Mouse (Mus musculus) limb, embryonic 15.5 days (tissue): ENCODE results near the gene Dact1. TPM values are rescaled to one million over a fixed set of nuclear protein-coding genes. Genes with fewer than 3 reads are reported as not detected.

Source experiments
- ATAC-seq: fragments of 200-750 bp; cut with Nextera tagmentation; 2 replicates; pipeline ENCODE4 v1.8.0; 2017; ENCODE audit warnings: low read depth, moderate TSS enrichment; ENCODE audit not compliant: insufficient number of reproducible peaks, low FRiP score, low TSS enrichment
- H3K27ac ChIP-seq: fragments of 300-500 bp; sonication (generic); 2 replicates; pipeline ENCODE4 v1.5.1; 2015; ENCODE audit warnings: moderate library complexity, mild to moderate bottlenecking, inconsistent platforms
- H3K27me3 ChIP-seq: fragments of 300-500 bp; sonication (generic); 2 replicates; pipeline ENCODE4 v1.6.1; 2015; ENCODE audit warnings: inconsistent platforms
- H3K36me3 ChIP-seq: fragments of 300-500 bp; sonication (generic); 2 replicates; pipeline ENCODE4 v1.6.1; 2015; ENCODE audit warnings: inconsistent platforms
- H3K4me1 ChIP-seq: fragments of 300-500 bp; sonication (generic); 2 replicates; pipeline ENCODE4 v1.6.1; 2015; ENCODE audit warnings: inconsistent platforms
- H3K4me2 ChIP-seq: fragments of 300-500 bp; sonication (generic); 2 replicates; pipeline ENCODE4 v1.6.1; 2015; ENCODE audit warnings: mild to moderate bottlenecking, inconsistent platforms
- H3K4me3 ChIP-seq: fragments of 300-500 bp; sonication (generic); 2 replicates; pipeline ENCODE4 v1.5.1; 2015; ENCODE audit warnings: mild to moderate bottlenecking, inconsistent platforms
- H3K9ac ChIP-seq: fragments of 300-500 bp; sonication (generic); 2 replicates; pipeline ENCODE4 v1.6.1; 2015; ENCODE audit warnings: inconsistent platforms
- H3K9me3 ChIP-seq: fragments of 300-500 bp; sonication (generic); 2 replicates; pipeline ENCODE4 v1.6.1; 2016; ENCODE audit warnings: inconsistent platforms
- WGBS: fragments of 180-500 bp; shearing (Covaris S2); methylation state at CpG from one replicate; pipeline ENCODE4 v1.1.7; 2015; 5-methylcytosine and 5-hydroxymethylcytosine counted together
- polyA plus RNA-seq: library from polyadenylated mRNA; unstranded; fragments of >200 nt; fragmentation: Nextera tagmentation; extraction: Ambion mirVana; gene quantifications from 2 replicates; pipeline ENCODE4 v1.2.1, GENCODE M21; 2015

Gene Dact1
- polyA plus RNA-seq, 1 experiment from 2014 or later: 12.2 TPM

DNA sequence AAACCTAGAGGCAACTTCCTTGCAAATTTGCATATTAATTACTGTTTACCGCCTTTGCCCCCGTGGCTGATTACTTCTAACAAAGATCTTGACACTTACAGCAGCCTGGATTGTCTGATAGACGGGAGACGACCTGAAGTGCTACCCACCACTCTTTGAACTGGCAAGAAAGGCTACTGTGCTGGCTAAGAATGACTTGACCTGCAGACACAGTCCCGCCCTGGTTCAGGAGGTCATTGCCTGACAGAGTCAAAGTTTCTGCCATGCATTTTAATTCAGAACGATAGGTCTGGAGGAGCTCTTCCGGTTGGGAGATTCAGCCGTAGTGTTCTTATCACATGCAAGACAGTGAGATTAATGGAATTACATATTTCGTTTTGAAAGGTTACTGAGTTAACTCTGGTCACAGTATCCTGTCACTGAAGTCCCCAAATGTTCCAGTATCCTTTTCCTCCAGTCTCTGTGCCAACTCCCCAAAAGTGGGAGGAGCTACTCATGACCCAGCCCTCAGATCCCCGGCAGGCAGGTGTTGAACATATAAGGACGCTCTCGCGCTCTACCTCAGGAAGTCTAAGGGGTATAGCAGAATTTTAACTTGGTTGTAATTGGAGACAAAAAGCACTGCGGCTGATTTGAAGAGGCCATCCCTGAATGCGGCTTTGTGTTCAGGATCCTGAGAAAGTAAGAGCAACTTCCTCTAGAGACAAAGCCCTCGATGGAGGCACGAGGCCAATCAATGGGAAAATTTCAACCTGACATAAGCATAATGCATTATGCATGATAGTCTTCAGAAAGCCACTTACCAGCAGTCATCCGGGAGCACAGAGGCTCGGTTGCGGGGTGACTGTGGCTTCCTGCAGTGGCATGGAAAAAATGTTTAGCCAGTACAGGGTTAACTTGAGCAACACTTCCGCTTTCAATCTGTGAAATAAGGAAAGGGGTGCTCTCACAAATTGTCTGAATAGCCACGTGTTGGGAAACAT lies 15.4 kb upstream of the Dact1 start:
- WGBS: 31% methylated on average over 22 of the region's 22 CpGs

DNA sequence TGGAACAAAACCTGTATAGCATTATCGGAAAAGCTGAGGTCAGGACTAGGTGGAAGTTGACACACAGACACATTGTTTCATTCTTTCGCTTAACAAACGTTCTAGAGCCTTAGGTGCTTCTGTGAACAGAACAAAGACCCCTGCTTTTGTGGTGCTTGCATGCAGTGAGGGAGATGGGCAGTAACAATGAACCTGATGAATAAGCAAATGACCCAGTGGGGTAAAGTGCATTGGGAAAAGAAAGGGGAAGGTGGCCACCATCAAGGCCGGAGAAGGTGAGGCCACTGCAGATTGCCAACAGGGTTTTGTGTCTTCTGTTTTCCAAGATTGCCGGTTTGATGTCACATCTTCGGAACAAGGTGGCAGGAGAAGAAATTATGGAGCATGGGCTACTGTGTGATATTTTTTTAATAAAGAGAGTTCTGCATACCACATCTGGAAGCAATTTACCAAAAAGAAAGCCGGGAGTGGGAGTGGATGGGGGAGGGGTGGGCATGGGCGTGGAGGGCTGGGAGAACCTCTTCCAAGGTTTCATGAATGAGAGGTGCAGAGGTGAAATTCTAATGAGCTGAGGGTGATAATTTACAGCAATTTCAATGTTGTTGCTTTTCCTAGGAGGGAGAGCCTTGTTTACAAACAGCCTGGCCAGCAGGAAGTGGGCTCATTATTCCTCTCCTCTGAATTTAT lies 12.7 kb upstream of the Dact1 start:
- no peak overlapping the region for H3K27ac ChIP-seq
- WGBS: 27% methylated on average over 8 of the region's 8 CpGs

More for the DNA sequence above, 15.4 kb upstream of the Dact1 start:
- Histone ChIP-seq H3K27ac (no peak overlapping the region), H3K4me1 (peaks cover 14% of the 10 kb centered on the region), H3K36me3 (no peaks in the 10 kb centered on the region), H3K4me2 (peak overlapping the region; percentile 21; the same call in 1 of the 2 replicates), H3K27me3 (no peaks in the 10 kb centered on the region), H3K4me3 (no peak overlapping the region), H3K9ac (no peak overlapping the region), H3K9me3 (no peaks in the 10 kb centered on the region)
- ATAC-seq: no peak

DNA sequence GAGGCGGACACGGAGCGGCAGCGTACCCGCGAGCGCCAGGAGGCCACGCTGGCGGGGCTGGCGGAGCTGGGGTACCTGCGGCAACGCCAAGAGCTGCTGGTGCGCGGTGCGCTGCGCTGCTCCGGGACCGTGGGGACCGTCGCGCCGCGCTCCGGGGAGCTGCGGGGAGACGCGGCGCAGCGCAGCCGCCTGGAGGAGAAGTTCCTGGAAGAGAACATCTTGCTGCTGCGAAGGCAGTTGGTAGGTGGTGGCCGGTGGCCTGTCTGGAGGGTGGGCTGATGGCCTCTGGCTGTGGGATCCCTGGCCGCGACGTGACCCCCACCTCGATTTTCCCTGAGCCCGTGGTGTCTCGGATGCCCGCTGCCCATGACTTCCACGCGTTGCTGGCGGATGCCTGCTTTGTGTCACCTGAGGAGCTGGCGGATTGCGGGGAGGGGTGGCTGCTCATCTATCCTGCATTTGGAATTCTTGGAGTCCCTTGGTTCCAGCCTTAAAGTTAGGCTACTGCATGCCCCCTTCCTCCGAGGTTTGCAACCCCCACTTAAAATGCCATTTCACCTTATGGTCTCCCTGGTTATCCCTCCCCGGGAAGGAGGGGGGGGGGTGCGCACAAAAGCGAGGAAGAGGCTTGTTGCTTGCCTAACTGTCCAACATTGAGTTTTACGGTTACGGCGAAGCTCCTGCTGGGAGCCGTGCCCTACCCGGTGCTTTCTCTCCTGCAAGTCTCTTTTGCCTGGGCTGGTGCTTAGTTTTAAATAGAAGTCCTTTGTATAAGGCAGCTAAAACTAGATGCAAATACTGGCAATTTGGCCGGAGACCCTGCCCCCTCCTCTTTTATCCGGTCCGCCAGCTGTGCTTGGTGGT lies 616 bp downstream of the Dact1 start:
- H3K36me3 ChIP-seq: peaks cover 13% of the 10 kb centered on the region
- H3K27me3 ChIP-seq: no peaks in the 10 kb centered on the region
- H3K4me3 ChIP-seq: peak overlapping the region; percentile 86
- ATAC-seq: 0 out of 2 replicates have a peak, but pooled peaks have one; percentile 31
- no peaks in the 10 kb centered on the region for H3K9me3 ChIP-seq
- peak overlapping the region; percentile 91 for H3K27ac ChIP-seq
- peak overlapping the region; percentile 82 for H3K9ac ChIP-seq
- WGBS: under 1% methylated on average over 56 of the region's 56 CpGs
- H3K4me2 ChIP-seq: peak overlapping the region; percentile 88
- peaks cover 16% of the 10 kb centered on the region; the same call in 1 of the 2 replicates for H3K4me1 ChIP-seq

More for the DNA sequence above, 12.7 kb upstream of the Dact1 start:
- H3K27me3 ChIP-seq: no peaks in the 10 kb centered on the region
- no peak overlapping the region for H3K9ac ChIP-seq
- no peak overlapping the region for H3K4me2 ChIP-seq
- no peak for ATAC-seq
- peaks cover 20% of the 10 kb centered on the region for H3K4me1 ChIP-seq
- H3K9me3 ChIP-seq: no peaks in the 10 kb centered on the region
- H3K4me3 ChIP-seq: no peak overlapping the region
- no peaks in the 10 kb centered on the region for H3K36me3 ChIP-seq

DNA sequence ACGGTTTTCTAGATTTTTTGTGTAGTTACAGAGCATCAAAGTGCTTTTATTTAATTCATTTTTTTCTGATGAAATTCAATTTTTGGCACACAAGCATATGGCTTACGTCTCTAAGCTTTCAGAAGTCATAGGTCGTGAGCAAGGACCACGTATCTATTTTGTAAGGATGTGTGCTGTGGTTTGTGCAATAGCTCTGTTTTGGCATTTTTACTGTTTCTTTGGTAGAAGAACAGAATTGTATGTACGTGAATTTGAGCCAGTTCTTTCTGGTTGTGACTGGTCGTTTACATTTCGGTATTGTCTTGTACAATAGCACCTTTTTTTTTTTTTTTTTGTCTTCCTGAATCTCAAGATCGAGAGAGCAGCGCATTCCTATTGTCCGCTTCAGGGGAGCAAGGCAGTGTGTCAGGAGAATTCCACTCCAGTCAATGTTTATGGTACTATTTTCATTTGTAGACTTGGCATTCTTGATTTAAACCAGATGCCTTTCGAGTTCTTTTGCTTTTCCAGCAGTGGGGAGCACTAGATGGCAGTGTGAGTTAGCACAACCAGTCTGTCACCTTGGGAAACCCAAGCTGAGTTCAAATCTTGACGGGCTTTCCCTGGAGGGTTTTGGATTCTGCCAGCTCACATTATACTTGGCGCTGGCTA lies 1.7 kb downstream of the Dact1 start:
- Histone ChIP-seq H3K4me3 (peak overlapping the region; percentile 86), H3K27me3 (no peaks in the 10 kb centered on the region), H3K4me2 (peak overlapping the region; percentile 88), H3K4me1 (peaks cover 16% of the 10 kb centered on the region; the same call in 1 of the 2 replicates), H3K27ac (peak overlapping the region; percentile 91; the same call in 1 of the 2 replicates), H3K9ac (peak overlapping the region; percentile 82; the same call in 1 of the 2 replicates), H3K36me3 (peaks cover 18% of the 10 kb centered on the region), H3K9me3 (no peaks in the 10 kb centered on the region)
- ATAC-seq: no peak
- WGBS: 7% methylated on average over 13 of the region's 13 CpGs

DNA sequence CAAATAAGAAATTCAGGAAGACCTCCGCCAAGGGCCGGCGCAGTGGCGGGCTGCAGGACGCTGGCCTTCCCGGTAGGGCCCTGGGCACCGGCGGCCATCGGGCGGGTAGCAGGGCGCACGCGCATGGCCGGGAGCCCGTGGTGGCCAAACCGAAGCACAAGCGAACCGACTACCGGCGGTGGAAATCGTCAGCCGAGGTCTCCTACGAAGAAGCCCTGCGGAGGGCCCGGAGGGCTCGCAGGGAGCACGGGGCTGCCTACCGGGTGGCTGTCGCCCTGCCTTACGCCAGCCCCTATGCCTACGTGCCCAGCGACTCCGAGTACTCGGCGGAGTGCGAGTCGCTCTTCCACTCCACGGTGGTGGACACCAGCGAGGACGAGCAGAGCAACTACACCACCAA lies 8.6 kb downstream of the Dact1 start:
- Histone ChIP-seq H3K4me1 (no peaks in the 10 kb centered on the region), H3K9ac (no peak overlapping the region), H3K9me3 (0 out of 2 replicates have a peak, but pooled peaks cover 10% of the 10 kb centered on the region), H3K36me3 (peaks cover 53% of the 10 kb centered on the region), H3K27ac (no peak overlapping the region), H3K4me3 (no peak overlapping the region), H3K4me2 (no peak overlapping the region), H3K27me3 (no peaks in the 10 kb centered on the region)
- no peak for ATAC-seq
- WGBS: 96% methylated on average over 38 of the region's 40 CpGs

DNA sequence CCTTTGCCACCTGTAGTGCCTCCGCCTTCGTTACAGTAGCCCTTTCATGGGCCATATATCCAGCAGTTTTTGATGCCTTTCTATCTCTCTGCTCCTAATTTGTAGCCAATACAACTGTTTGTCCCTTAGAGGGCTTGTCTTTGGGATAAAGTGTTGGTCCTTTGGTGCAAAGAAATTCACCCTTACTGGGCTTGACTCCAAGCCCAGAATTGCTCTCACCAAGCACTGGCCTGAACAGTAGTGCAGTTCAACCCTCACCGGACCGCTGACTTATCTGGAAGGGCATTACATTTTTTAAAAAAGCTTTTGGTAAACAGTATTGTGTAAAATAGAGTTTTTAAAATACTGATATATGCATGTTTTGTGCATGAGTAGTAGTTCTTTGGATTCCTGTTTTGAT lies 9.9 kb downstream of the Dact1 start:
- Histone ChIP-seq H3K36me3 (peaks cover 47% of the 10 kb centered on the region), H3K27me3 (no peaks in the 10 kb centered on the region), H3K4me2 (no peak overlapping the region), H3K9me3 (0 out of 2 replicates have a peak, but pooled peaks cover 10% of the 10 kb centered on the region), H3K9ac (no peak overlapping the region), H3K4me1 (no peaks in the 10 kb centered on the region), H3K27ac (no peak overlapping the region), H3K4me3 (no peak overlapping the region)
- WGBS: 91% methylated on average over 4 of the region's 4 CpGs
- ATAC-seq: no peak

DNA sequence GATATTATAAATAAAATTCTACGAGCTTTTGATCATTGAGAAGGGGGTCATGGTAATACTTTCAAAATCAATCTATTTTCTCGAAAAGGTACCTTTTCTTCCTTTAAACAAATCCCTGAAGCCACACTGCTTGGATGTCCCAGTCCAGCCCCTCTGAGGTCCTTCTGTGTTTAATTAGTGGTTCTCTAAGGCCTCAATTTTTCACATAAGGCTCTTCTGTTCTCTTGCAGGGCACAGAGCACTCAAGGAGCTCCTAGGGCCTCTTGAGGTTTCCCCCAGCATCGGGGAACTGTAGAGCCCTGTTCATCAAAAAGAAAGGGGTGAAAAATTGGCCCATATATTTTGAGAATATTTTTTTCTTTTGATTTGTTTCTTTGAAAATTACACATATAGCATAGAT lies 23.0 kb downstream of the Dact1 start:
- H3K4me3 ChIP-seq: no peak overlapping the region
- peaks cover 13% of the 10 kb centered on the region for H3K4me1 ChIP-seq
- no peak overlapping the region for H3K4me2 ChIP-seq
- H3K36me3 ChIP-seq: no peaks in the 10 kb centered on the region
- no peaks in the 10 kb centered on the region for H3K9me3 ChIP-seq
- ATAC-seq: no peak
- peaks cover 8% of the 10 kb centered on the region for H3K27me3 ChIP-seq
- H3K9ac ChIP-seq: no peak overlapping the region
- WGBS: 50% methylated on average over 3 of the region's 3 CpGs
- H3K27ac ChIP-seq: no peak overlapping the region

DNA sequence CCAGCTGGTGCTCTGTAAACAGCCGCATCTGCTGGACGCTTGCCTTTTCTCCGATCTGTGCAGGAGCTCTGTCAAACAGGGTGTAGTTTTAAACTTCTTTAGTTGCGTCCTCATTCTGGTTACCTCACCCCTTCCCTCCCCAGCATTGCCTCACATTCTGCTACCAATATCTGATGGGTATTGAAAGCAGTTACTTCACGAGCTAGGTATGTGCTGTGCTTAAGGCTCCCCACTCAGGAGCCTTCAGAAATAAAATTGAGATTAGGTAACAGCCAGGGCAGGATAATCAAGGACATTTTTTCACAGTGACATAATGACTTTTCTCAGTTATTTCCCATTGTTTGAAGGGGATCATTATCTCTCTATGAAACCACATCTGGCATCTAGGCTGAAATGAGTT lies 23.9 kb downstream of the Dact1 start:
- Histone ChIP-seq H3K36me3 (no peaks in the 10 kb centered on the region), H3K4me2 (no peak overlapping the region), H3K4me3 (no peak overlapping the region), H3K4me1 (peaks cover 13% of the 10 kb centered on the region), H3K27me3 (peaks cover 8% of the 10 kb centered on the region), H3K27ac (no peak overlapping the region; the same call in 1 of the 2 replicates), H3K9me3 (no peaks in the 10 kb centered on the region), H3K9ac (no peak overlapping the region)
- ATAC-seq: no peak
- 27% methylated on average over 5 of the region's 5 CpGs for WGBS

DNA sequence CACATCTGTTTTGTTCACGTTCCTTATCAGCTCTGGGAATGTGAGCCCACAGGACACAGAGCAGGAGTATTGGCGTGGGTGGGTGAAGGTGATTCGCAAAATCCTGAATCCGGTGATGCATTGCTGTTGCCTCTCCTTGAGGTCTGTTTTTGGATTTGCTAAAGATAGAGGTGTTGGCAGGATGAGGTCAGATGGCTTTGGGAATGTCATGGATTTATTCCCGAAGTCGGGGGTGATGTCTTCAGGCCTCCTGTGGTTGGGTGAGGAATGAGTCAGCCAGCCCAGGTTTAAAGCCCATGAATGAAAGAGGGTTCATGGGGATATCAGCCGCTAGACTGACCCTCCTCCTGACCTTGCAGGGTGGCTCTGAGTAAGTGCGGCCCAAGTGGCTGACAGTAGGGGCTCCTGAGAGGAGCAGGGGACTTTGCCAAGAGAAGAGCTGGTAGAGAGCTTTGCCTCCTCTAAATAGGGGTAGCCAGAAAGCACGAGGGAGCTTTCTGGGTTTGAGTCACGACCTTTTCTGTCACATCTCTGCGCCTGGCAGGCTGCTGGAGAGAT lies 27.4 kb downstream of the Dact1 start:
- Histone ChIP-seq H3K9me3 (no peaks in the 10 kb centered on the region), H3K27me3 (peaks cover 8% of the 10 kb centered on the region), H3K9ac (no peak overlapping the region), H3K36me3 (no peaks in the 10 kb centered on the region), H3K4me1 (peaks cover 13% of the 10 kb centered on the region), H3K4me2 (no peak overlapping the region), H3K27ac (no peak overlapping the region), H3K4me3 (no peak overlapping the region)
- WGBS: 56% methylated on average over 11 of the region's 11 CpGs
- no peak for ATAC-seq

DNA sequence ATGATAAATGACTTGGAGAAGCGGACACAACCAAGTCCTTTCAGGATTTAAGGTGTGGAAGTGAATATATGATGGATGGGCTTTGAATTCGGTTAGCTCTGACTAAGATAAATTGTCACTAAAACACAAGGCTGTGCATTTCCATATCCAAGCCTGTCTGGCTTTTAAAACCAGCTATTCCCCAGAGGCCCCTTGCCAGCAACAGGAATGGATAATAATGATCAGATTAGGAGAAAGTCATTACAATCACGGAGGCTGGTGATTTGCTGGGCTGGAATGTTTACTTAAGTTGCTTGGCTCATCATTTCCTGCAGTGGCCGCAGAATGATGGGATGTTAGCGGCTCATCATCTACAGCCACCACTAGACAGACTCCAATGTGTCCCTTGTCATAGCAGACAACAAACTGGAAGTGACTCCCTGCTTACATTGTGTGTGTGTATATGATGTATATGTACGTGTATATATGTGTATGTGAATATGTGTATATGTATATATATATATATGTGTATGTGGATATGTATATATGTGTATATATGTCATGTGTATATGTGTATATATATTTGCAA lies 28.3 kb downstream of the Dact1 start:
- Histone ChIP-seq H3K27ac (no peak overlapping the region), H3K27me3 (peaks cover 8% of the 10 kb centered on the region), H3K4me2 (no peak overlapping the region), H3K4me1 (peaks cover 8% of the 10 kb centered on the region), H3K4me3 (no peak overlapping the region), H3K9ac (no peak overlapping the region), H3K36me3 (no peaks in the 10 kb centered on the region), H3K9me3 (no peaks in the 10 kb centered on the region)
- 67% methylated on average over 6 of the region's 6 CpGs for WGBS
- ATAC-seq: no peak
